Mouse (Mus musculus): ENCODE measurements at regions not wholly inside any gene's neighbourhood (a gene's known extent, or its start where the extent isn't known, plus 50 kb on each side); places are given as distances from the start of the nearest gene placed in this dataset.

DNA sequence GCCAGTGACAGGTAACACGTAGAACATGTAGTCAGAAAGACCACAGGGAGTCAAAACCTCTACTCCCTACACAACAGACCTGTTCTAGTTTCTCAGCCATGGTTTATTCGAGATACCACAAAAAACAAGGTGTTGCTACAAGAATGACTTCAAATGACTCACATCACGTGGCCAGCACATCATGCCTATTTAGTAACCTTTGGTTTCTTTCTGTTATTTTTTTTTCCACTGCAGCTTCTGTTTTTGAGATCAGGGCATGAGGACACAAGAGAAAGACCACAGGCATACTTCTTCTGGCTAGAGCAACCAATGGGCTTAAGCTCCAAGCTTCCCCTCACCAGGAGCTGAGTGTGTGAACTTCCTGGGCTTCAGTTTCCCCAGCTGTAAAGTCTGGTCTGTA lies 630.7 kb downstream of the Rnf144a start:
- DNase-seq, result no peak

DNA sequence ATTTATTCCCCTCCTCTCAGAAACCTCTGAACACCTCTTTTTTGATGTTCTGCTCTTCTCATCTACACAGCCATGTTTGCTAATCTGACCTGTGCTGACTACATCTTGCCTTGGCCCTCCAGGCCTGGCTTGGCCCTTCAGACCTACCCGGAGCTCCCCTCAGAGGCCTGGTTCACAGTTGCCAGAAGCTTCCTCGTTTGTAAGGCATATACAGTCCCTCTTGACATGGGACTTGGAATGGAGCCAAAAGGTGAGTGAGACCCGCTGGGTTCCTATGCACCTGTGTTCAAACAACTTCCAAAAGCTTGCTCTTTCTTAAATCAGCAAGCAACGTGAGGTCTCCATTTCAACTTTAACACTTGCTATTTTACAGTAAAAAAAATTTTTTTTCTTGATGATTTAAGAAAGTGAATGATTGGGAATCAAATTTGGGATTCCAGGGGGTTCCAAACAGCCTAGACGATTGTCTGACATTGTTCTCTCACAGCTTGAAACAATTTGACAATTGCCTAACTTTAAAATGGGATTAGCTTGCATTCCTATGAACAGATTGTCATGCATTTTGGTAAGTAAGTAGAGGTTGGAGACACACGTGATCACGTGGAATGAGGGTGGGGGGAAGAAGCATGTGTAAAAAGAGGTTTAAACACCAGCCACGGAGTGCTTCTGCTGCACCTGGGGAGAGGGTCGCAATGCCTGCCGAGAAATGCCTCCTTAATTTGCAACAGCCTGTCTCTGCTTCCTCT lies 631.9 kb downstream of the Rnf144a start:
- no peak for DNase-seq

DNA sequence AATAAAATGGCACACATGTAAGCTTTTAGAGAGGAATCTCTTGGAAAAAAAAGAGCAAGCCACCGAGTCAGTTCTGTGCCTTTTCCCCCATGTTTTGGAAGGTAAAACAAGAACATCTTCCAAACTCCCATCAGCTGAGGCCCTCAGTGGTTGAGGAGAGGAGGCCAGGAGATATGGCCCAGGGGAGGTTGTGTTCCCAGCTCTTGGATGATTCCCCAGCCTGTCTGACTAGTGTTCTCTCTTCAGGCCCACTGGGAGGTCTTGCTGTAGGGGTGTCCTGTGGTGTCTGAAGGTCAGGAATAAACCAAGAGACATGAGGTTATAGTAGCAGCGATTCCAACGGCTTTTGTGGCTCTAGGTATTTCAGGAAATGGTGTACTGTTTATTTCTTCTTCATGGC lies 643.2 kb downstream of the Rnf144a start:
- no peak for DNase-seq

DNA sequence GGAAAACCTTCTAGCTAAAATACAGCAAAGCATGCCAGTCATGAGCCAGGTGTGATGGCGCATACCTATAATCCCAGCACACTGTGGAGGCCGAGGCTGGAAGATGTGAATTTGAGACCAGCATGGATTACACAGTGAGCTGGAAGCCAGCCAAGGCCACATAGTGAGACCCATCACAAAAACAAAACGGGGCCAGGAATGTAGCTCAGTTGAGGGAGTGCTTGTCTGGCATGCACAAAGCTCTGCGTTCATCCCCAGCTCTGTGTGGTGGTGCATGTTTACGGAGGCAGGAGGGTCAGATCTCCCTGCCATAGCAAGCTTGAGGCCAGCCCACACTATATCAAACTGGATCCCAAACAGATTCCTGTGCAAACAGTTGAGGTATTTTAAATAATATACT lies 646.4 kb downstream of the Rnf144a start:
- peak; percentile 27 for DNase-seq

DNA sequence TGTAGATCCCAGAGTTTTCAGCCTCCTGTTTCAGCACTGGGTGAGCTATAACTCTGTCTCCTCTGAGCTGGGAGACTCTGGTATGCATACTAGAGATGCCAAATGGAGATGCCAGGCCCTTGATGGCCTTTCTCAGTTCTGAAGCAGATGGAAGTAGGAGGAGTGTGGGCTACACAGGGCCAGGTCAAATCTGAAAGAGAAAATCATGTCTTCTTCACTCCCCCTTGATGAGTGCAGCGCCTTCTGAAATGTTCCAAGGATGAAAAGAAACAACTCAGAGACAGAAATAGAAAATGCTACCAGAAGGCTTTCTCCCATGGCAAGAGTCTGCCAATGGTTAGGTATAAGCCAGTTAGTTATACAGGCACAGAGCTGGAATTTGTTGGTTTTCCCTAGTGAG lies 652.0 kb downstream of the Rnf144a start:
- no peak for DNase-seq

DNA sequence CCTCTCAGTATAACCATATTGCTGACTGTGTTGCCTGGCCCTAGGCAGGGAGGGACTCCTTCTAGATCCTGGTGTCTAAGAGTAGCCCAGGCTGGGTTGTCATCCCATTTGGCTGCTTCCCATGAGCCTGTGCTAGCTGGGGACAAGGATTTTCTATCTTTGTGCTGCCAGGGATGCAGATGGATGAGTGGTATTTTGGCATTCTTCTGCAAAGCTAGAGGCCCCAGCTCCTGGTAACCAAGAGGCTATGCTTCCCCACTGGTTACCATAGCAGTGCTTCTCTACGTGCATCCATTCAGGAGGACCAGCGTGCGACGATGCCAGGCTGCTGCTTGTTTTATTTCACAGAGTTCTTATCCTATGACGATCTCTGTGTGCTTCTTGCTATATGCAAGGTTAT lies 658.0 kb downstream of the Rnf144a start:
- no peak for DNase-seq

DNA sequence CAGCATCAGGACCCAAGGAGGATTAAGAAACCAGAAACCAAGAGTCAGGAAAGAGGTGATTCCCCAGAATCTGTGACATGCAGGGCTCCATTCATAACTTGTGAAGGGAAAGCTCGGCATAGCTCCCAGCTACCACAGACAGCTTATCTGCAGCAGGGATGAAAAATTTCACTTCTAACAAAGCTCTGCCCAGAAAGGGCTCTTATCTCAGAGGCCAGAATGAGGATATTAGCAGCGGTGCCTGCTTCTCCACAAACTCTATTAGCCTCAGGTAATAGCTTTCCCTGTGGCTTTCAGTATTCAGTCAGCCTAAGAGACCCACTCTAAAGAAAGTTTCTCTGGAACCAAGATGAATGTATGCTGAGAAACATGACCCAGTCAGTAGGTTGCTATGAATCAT lies 636.9 kb upstream of the Id2 start:
- no peak for DNase-seq

DNA sequence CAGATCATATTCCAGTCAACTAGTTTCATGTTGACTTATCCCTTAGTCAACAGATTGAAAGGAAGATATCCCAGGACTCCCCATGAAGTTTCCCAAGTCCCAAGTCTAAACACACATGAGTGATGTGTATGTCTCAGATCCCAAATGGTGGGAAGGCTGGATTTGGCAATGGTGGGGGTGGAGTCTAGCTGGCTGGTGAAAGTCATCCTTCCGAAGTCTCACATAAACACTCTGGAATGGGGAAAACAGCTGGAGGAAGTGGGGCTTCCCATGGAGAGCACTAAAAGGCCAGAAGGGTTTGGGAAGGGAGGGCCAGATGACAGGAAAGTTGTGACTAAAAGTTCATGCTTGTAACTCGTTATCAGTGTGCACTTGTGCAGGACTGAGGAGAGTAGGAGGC lies 628.8 kb upstream of the Id2 start:
- DNase-seq, result no peak

DNA sequence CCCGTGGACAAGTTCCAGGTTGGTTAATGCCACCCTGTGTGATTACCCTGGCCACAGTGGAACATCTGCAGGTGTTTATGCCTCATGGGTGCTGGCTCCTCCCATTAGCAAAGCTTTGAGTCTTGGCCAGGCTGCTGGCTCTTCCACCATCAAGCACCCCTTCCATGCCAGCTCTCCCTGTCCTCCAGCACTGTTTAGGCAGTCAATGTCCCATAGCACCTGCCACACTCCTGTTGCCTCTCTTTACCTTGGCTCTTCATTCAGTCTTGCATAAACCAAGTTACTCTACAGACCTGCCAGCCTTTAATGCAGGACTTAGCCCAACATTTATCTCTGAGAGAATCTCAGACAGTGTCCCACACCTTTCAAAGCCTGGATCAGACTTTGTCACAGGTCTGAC lies 614.2 kb upstream of the Id2 start:
- no peak for DNase-seq

DNA sequence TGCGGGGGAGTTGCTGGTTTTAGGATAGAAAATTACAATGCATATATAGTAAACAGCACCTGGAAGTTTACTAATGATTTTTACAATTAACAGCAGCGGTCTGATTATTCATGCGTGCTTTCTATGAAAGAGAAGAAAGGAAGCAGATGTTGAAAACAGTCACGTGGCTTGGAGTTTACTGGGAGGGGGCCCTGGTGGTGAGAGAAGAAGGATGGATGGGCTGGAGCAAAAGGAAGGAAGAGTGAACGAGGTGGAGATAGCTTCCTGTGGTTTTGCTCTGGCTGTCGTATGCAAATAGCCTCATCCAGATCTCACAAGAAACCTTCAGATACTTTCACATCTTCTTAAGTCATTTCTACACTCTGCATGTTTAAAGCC lies 606.1 kb upstream of the Id2 start:
- DNase-seq, result no peak

DNA sequence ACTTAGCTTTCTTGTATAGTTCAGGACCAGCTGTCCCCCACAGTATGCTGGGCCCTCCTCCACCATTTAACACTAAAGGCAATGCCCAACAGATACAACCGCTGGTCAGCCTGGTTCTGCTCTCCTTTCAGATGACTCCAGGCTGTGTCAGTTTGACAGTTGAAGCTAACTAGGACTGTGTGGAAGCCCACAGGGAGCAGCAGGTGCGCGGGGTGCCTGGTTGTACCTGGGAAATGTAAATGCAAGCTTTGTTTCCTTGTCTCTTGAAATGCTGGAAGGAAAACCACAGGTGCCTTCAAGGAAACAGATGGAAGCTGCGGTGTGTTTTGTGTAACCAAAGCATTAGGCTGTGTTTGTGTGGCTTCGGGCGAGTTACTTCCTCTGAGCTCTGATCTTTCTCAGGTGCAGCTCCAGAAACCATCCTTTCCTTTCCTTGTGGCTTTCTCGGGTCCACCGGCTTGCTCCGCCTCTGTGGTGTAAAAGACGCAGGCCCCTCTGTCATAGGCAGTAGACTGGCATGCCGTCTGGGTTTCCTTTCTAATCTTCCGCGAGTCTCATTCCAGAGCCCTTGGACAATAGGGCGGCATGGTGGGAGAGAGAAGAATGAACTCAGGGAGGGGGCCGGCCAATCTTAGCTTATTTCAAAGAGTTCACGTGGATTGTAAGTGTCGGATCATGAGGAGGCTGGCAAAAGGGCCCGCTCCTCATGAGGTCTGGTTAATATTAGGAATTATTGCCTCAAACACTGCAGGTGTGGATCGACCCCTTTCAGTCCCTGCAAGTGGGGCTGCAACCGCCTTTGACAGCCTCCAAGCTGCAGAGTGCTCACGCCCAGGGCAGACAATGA lies 605.5 kb upstream of the Id2 start:
- DNase-seq, result no peak

DNA sequence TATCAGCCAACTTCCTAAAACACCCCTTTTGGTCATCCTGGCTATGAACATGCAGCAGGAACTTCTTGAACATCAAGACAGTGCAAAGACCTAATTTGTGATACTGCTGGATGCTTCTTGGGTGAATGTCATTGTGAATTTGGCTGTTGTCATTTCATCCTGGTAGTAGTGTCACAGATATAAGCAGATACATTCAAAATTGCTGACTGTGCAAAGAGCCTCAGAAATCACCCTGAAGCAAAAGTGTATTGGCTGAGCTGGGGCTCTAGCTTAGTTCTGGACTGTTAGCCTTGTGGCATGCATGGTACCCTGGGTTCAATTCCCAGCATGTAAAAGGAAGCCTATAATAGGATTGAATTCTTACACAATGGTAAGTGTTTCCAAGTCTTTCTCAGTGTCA lies 590.1 kb upstream of the Id2 start:
- no peak for DNase-seq

DNA sequence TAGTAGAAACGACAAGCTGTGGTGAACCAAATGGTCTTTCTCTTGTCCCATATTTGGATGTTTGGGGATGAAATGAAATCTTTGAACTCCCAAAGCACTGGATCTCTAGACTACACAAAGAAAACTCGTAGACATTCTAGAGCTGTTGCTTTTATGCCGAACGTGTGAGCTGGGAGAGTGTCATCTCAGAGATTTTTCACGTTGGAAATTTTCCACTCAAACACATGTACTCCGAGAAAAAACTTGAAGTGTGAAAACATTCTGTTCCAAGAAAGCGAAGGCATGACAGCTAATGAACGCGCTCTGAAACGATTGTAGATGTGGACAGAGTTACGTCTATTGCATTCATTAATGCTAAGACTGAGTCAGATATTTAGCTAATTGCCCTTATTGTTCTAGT lies 579.7 kb upstream of the Id2 start:
- DNase-seq, result no peak

DNA sequence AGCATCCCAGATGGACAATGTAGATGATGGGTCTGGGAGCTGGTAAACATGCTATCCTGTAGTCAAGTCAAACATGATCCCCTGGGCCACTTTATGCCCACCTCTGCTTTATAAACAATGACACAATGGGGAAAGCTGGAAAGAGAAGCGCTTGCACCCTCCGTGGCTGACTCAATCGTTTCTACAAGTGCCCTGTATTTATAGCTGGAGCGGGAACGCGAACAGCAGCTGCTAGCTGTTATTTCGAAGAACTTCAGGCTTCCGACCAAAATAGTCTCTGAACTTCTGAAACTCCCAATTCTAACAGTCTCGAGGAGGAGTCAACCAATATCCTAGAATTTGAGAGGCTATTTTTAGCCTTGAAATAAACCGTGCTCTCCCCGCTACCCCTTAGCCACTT lies 571.4 kb upstream of the Id2 start:
- DNase-seq, result no peak

DNA sequence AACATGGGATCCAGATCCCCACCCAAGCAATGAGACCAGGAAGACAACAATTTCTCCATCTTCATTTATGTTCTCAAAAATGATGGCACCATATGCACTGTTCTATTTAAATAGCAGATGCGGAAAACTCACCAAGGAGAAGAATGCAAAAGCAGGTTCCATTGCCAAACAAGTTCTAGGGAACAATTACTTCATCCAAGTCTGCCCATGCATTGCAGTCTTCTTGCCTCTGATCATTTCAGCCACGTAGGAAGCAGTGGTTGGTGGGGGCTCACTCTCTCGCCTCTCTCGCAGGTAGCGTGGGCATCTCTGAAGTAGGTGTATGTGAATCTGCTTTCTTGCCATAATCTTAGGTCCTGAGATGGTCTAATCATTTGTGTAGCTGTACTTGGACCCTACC lies 557.5 kb upstream of the Id2 start:
- no peak for DNase-seq

DNA sequence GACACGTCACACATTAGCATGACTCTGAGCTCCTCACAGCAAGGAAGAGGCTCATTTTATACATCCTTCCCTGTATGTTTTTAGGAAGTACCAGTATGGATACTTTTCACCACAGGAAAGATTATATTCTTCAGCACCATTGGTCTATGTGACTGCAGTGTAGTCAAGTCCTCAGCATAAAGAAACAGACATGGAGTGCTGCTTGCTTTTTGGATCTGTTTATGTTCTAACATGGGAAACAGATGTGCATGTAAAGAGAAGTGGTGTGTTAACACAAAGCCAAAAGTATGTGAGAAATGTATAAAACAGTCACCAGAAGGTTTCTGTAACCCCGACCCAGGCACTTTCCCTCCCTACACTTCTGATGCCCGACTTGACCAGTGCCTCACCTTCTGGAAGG lies 553.3 kb upstream of the Id2 start:
- no peak for DNase-seq

DNA sequence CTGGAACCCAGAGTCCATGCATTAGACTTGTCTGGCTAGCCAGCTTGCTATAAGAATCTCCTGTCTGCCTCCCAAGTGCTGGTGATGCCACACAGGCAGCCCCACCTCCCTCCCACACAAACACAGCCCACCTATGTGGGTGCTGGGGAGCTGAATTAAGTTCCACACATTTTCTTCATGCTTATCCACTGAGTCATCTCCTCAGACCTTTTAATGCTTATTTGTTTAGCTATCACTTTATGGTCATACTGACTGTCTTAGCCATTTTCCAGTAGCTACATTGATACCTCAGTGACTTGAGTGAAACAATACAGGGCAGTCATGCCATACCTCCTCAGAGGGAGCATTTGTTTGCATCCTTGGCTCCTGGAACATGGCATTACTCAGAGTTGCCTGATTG lies 531.1 kb upstream of the Id2 start:
- DNase-seq, result no peak

DNA sequence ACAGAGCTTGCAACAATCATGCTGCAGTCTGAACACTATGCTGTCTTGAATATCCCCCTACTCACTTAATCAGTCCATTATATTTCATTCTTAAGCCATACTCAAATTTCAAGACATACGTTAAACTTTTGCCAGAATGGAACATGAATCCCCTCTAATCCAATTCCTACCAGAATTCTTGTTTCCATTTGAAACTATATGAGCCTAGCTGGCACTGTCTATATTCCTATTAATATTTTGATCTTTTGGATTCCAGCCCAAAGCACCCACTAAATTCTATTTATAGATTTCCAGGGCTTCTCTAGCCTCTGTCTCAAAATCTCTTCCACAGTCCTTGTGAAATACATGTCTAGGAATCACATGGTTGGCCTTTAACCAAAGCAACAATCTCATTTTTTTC lies 528.9 kb upstream of the Id2 start:
- DNase-seq, result no peak

DNA sequence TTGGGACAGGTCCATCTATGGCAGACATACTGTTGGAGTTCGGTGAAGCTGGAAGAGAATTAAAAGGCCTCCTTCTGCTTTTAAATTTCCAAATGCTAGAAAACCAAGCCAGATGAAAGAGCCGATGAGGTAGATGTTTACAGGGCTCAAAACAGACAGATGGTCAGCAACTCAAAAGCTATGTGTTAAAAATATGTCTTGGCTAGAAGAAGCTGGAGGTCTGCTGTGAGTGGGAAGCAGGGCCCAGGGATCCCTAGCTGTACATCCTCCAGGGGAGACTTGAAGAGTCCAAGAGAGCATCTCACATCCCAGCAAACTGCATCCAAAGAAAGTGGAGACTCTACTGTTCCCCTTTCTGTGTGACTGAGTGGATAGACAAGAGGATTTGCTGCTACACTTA lies 526.5 kb upstream of the Id2 start:
- no peak for DNase-seq

DNA sequence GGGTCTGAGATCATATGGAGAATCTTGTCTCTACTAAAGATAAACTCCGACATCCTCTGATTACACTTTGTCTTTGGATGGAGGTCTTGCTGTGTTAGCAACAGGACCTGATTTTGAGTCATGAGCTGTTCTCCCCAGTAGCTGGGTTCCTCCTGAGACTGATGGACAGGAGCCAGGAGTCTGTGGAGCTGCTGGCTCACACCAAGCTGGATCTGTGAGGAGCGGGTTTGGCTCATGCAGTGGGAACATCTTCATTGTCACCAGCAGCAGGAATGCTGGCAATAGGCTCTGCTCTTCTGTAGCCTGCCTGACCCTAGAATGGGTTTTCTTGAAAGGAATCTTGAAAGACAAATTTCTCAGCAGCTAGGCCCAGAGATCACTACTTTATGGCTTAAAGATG lies 524.2 kb upstream of the Id2 start:
- no peak for DNase-seq

DNA sequence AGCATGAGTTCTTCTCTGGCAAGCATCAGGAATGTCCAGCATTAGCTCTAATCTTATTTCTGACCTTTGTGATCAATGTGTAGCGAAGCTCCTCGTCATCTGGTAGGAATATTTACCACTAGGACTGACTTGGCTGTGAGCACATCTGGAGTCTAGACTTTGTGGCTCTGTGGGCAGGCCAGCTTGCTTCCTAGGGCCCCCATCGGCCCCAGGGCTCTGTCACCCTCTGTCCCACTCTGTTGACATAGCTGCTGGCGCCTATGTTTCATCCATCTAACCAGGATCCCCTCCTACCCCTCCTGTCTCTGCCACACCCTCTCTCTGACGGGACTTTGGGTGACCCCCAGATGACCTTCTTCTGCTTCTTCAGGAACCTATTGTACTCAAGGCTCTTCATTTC lies 520.6 kb upstream of the Id2 start:
- DNase-seq, result no peak

DNA sequence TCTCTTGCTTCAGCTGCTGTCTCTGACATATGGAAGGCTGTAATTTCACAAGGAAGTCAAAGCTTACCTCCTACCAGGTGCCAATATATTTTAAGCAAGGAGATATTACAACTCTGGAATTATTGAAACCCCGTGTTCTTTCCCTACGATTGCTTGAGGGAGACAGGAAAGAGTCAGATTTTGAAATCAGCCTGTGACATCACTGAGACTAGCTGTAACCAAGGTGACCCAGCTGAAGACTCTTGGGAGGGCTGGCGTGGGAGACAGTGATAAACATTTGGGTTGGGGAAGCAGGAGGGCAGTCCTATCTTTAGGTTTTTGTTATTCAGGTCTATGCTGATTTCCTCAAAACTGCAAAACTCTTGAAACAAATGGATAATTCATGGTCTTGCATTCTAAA lies 518.4 kb upstream of the Id2 start:
- DNase-seq, result no peak

DNA sequence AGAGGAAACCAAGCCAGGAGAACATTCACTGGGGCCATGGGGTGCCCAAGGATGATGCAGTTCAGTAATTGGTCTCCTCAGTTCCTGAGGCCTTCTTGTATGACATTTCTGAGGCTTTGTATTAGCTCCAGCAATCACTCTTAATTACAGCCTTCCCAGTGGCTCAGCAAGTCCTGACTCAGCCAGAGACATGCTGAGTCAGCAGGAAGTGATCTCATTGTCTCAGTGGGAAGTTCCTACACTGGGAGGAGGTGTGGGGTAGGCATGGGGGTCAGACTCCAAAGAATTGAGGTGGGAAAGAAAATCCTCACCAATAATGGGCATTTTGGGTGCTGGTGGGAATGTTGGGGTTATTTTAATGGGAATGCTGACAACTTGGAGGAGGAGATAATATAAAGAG lies 516.5 kb upstream of the Id2 start:
- no peak for DNase-seq

DNA sequence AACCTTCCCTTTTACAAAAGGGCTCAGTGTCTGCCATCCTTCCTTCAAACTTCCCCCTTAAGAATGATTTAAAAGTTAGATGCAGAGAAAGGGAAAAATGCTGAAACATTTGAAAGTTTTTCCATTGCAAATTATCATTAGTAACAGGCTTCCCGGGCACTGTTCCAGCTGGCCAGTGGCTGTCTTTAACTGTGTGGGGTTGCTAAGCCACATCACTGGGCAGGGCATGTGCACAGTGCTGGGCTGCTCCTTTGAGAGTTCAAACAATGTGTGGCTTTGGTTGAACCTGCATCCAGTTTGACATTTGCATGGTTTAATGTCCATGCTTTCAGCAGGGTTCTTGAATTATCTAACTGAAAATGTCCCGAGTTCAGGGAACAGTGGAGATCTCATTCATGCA lies 512.1 kb upstream of the Id2 start:
- peak; percentile 33 for DNase-seq
